Mouse (Mus musculus) cerebellum, adult 8-10 months (tissue): ENCODE results near the gene Camk1g.

Experiments used
- DNase-seq: peaks from one replicate; pipeline ENCODE4 v3.0.0; 2022

Gene Camk1g

GRCm38 (mm10) chr1:193370096-193370495 is at the start of gene Camk1g:
Camk1g (minus strand) TSS chr1:193370298.
- no peak for DNase-seq

GRCm38 (mm10) chr1:193419168-193419567 is 49.1 kb upstream of the Camk1g start:
- no peak for DNase-seq

DNA sequence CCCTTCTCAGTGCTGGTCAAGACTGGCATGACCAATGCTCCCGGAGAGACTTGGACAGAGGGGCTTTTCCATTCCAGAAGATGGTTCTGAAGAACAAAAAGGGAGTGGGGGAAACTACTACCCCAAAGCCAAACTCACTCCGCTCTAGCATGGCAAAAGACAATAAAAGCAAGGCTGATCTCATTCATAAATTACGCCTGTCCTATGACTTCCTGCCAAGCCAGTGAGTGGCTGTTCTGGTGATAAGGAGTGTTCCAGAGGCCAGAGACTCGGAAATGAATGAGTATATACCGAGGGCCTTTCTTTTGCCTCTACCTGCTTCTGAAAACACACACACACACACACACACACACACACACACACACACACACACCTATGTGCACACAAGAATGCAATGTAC is 48.6 kb upstream of the Camk1g start:
- no peak for DNase-seq

GRCm38 (mm10) chr1:193414067-193414466 is 44.0 kb upstream of the Camk1g start:
- no peak for DNase-seq

GRCm38 (mm10) chr1:193413368-193414000 is 43.4 kb upstream of the Camk1g start:
- no peak for DNase-seq

DNA sequence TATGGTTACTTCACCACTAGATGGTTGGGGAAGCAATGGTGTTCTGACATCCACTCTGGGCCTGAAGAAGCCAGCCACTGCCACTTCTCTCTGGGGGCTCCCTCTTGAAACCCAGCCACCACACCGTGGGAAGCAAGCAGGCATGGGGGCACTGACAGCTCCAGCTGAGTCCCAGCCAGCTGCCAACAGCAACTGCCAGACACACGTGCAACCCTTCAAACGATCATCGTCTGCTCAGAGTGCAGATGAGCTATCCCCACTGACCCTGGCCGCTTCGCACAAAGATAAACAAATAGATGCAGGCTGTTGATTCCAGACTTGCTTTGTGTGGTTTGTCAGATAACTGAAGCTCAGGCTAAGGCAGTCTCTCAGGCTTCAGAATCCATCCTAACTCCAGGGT is 37.4 kb upstream of the Camk1g start:
- DNase-seq = no peak

DNA sequence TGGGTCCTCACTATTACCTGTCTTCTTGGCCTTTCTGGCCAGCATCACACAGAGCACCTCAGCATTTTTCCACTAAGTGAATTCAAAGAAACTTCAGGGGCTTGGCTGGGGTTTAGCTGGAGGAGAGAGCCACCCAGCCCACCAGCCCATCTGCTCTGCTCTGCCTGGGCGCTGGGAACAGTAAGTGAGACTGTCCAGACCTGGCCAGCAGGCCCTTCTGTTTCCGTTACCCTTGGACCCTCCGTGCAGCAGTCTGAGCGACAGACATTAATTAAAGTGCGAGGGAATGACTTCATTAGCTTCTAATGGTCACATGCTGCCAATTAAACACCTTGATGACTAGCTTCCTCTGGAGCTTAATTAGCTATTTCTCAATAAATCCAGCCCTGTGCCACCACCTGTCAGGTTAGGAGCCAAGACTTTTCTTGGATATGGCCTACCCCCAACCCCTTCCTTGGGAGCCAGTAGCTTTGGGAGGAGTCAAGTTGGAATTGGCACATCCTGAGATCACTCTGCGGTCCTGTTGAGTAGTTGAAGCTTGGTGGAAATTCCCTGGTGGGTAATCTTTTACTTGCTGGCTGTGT is 36.1 kb upstream of the Camk1g start:
- DNase-seq = no peak

GRCm38 (mm10) chr1:193401695-193402094 is 31.6 kb upstream of the Camk1g start:
- no peak for DNase-seq

- DNase-seq = no peak
These were observed 30.2 kb upstream of the Camk1g start for GRCm38 (mm10) chr1:193400348-193400747.

DNA sequence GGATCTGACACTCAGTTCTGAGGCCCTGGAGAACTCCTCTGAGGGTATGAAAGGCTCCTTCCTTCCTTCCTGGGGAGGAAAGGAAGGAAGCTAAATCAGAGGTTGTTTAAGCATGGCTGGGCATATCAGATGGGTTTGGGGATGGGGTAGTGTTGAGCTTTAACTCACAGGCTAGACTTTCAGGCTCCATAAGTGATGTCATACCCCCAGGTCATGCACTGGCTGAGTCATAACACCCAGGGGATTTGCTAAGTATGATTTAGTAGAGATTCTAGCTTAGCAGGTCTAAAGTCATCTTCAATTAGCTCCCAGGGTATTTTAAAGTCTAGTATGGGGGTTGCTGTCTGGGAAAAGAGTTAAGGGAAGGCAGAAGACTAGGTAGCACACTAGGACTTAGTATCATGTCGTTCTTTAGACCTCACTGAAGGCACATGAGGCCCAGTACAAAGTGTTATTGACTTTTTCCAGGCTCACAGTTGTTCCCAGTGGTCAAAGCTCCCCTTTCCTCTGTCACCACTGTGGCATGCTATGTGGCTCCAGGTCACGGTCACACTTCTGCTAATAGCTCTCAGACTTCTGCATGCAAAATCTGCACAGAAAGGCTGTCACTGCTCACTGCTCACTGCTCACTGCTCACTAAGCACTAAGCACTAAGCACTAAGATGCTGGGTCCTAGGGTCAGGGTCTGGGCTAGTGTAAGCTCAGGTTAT is 28.8 kb upstream of the Camk1g start:
- DNase-seq = no peak

- no peak for DNase-seq
These were observed 27.0 kb upstream of the Camk1g start for GRCm38 (mm10) chr1:193397109-193397508.

- DNase-seq = no peak
These were observed 22.2 kb upstream of the Camk1g start for GRCm38 (mm10) chr1:193392266-193392665.

DNA sequence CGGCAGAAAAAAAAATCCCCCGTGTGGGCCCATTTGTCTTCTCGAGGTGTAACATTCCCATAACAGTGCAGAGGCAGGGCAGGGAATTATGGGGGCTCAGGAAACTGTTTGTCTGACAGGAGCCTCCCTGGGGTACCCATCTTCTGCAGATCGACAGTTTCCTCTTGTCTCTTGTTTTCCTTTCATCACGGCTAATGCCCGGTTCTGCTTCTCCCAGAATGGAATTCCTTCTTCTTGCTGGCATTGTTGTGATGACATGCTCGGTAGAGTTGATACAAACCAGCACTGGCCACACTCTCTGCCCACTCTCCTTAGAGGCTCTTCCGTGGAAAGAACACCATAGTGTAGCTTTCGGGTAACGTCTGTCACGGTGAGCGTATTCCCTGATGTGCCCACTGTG is 19.9 kb upstream of the Camk1g start:
- DNase-seq = no peak

- DNase-seq = no peak
These were observed 19.4 kb upstream of the Camk1g start for GRCm38 (mm10) chr1:193389505-193389904.

GRCm38 (mm10) chr1:193387241-193387640 is 17.1 kb upstream of the Camk1g start:
- peak; percentile 43 for DNase-seq

- DNase-seq = peak; percentile 97
These were observed 16.0 kb upstream of the Camk1g start for GRCm38 (mm10) chr1:193386136-193386535.

DNA sequence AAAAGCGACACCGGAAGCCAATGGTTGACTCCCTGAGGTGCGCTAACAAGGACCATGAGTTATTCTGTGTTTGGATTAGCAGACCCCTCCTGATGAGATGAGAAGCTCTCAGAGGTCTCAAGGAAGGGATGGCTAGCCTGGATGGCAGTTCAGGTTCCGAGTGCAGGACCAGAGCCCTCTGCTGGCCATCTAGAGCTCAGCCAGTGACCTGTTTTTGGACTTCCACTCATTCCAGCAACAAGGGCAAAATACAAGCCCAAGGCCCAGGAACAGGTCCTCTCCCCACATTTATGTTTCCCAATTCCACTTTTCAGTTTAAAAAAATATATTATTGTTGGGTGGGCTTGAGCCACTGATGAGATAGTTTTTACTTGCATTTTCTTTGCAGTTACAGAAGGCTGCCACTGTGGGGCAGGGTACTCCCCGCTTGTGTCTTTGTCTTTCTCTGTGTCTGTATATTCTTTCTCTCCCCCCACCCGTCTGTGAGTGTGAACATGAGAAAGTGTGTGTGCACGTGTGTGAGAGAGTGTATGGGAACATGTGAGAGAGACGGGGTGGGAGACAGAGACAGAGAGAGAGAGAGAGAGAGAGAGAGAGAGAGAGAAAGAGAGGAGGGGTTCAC is 12.9 kb upstream of the Camk1g start:
- peak; percentile 63 for DNase-seq

GRCm38 (mm10) chr1:193382435-193382834 is 12.3 kb upstream of the Camk1g start:
- DNase-seq = no peak

DNA sequence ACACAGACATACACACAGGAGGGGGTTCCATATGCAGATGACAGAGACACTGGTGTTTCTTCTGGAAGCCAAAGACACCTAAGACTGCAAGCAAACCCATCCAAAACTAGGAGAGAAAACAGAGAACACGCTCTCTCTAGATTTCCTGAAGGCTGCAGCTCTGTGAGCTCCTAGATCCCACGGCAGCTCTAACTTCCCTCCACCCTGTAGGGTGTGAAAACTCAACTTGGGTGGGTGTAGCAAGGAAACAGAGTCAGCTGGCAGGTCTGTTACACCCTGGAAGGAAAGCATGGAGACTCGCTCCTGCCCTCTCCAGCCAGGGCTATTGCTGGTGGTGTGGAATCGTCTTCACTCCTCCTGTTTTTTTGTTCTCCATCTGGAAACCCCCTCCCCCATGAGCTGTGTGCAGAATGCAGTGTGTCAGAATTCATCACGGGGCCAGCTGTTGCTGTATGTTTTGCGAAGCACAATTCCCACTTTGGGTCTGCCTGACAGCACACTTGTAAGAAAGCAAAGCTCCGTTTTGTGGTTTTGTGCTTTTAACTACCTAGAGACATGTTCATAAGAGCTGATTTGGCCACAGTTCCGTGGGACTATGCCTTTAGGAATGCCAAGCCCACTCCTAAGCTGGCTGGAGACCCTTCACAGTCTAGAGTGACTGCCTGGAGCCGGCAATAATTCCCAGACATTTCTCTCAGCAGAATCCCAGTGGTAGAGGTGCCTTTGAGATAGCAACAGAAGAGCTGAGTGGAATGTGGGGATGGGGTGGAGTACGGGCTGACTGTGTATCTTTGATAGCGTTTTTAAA is 11.7 kb upstream of the Camk1g start:
- no peak for DNase-seq

DNA sequence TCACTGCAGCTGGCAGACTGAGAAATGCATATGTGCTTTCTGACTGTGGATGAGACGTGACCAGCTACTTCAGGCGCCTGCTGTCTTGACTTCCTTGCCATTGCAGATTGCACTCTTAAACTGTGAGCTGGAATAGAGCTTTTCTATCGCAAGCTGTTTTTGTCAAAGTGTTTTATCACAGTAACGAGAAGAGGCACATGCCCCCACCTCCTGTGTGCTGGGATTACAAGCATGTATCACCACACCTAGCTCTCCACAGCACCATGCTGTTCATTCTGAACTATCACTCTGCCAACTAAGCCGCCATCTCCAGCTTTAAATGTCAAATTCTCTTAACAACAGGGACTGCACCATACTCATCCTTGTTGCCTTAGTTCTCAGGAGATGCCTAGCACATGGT is 10.8 kb upstream of the Camk1g start:
- no peak for DNase-seq

- DNase-seq = no peak
These were observed 9.5 kb upstream of the Camk1g start for GRCm38 (mm10) chr1:193379634-193380033.

GRCm38 (mm10) chr1:193376478-193377134 is 6.5 kb upstream of the Camk1g start:
- DNase-seq = peak; percentile 65
